Mouse (Mus musculus): ENCODE data around the gene Tbc1d9. TPM values are rescaled to one million over a fixed set of nuclear protein-coding genes. Genes with fewer than 3 reads are reported as not detected.

The Tbc1d9 gene
- polyA plus RNA-seq, 1 experiment: 5.4 TPM

DNA sequence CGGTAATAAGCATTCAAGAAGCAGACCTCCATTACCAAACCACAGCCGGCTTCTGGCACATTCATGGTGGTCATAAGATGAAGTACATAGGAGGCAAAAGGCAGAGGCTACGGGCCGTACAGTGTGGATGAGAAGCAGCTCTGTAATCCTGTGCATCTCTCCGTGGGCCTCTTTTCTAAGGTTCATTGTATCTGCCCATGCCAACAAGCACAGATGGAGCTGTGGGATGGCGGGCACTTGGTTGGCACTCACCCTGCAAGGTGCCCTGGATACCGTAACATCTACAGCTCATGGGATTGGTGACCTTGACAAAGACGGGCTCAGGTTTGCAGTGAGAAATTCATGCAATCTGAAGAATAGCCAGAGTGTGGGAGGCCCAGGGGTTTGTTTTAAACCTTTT lies 54.2 kb downstream of the Tbc1d9 start:
- Histone ChIP-seq H3K4me3 (ENCODE audit: insufficient read depth, low read length) (no peak overlapping the region), H3K4me1 (ENCODE audit: control insufficient read depth, insufficient read depth, low read length) (no peaks in the 10 kb centered on the region), H3K27ac (ENCODE audit: insufficient read depth, low read length) (no peak overlapping the region)
- no peak for TF ChIP-seq CTCF (IDR thresholded peaks at IDR 0.05; ENCODE audit: borderline replicate concordance, insufficient read depth, low read length)

DNA sequence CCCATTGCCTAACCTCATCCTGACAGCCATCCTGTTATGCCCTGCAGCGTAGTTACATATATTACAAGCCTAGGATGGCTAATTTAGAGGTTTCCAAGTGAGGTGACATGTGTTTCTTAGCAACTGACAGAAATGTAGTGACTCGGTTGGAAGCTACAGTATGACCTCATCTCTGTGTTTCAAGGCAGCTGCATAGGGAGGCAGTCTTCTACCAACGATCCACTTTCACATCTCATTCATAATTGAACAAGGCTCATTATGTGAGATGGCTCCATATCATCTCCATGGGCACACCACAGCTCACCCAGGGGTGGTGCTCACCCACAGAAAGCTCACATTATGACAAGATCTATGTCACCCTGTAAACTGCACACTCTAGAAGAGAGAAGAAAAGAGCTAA lies 55.6 kb downstream of the Tbc1d9 start:
- TF ChIP-seq POLR2A (IDR thresholded peaks at IDR 0.05; ENCODE audit: low read depth, low read length): no peak
- TF ChIP-seq CTCF (IDR thresholded peaks at IDR 0.05; ENCODE audit: borderline replicate concordance, insufficient read depth, low read length): no peak
- H3K27ac ChIP-seq (ENCODE audit: insufficient read depth, low read length): no peak overlapping the region
- H3K4me1 ChIP-seq (ENCODE audit: control insufficient read depth, insufficient read depth, low read length): no peaks in the 10 kb centered on the region
- no peak overlapping the region for H3K4me3 ChIP-seq (ENCODE audit: insufficient read depth, low read length)

DNA sequence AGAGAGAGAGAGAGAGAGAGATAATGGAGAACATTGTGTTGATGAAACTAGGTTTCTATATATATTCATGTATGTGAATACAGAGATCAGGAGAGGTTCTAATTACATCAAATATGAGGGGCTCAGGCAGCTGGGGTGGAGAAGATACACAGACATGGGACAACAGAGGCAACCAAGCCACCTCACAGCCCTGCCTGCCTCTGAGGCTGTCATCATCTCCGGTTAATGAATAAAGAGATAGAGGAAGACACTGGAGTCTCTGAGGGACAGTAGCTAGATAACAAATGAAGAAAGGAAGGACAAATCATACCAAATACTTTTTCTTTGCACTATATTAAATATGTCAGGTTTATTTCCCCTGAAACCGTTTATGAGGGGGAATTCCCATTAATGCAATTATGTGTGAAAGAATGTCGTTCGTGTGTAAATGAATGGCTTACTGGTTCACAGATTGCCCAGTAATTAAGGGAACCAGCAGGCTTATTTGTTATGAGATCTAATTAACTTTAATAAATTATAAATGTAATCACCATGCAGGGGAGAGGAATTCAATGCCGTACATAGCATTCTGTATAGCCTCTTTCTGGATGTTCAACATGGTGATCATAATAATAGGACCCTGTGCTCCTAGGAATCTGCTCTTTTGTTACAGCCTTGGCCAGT lies 59.7 kb downstream of the Tbc1d9 start:
- Histone ChIP-seq H3K27ac (ENCODE audit: insufficient read depth, low read length) (no peak overlapping the region), H3K4me3 (ENCODE audit: insufficient read depth, low read length) (no peak overlapping the region), H3K4me1 (ENCODE audit: control insufficient read depth, insufficient read depth, low read length) (no peaks in the 10 kb centered on the region)
- no peak for TF ChIP-seq POLR2A (IDR thresholded peaks at IDR 0.05; ENCODE audit: low read depth, low read length)
- no peak for TF ChIP-seq CTCF (IDR thresholded peaks at IDR 0.05; ENCODE audit: borderline replicate concordance, insufficient read depth, low read length)

DNA sequence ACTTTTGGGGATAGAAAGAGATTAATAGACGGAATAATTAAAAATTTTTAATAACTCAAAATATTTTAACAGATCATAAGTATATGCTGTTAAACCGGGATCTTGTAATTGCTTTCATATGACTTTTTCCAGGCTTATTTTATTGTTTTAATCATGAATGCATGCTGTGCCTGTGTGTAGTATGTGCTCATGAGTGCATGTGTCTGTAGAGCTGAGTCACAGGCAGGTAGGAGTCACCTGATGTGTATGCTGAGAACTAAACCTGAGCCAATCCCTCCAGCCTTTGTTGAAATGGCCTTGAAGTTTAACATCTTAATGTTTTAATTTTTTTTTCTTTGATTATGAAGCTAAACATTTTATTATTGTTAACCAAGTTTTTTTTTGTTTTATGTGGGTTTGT lies 60.4 kb downstream of the Tbc1d9 start:
- Histone ChIP-seq H3K4me3 (ENCODE audit: insufficient read depth, low read length) (no peak overlapping the region), H3K4me1 (ENCODE audit: control insufficient read depth, insufficient read depth, low read length) (no peaks in the 10 kb centered on the region), H3K27ac (ENCODE audit: insufficient read depth, low read length) (no peak overlapping the region)
- no peak for TF ChIP-seq POLR2A (IDR thresholded peaks at IDR 0.05; ENCODE audit: low read depth, low read length)
- no peak for TF ChIP-seq CTCF (IDR thresholded peaks at IDR 0.05; ENCODE audit: borderline replicate concordance, insufficient read depth, low read length)

DNA sequence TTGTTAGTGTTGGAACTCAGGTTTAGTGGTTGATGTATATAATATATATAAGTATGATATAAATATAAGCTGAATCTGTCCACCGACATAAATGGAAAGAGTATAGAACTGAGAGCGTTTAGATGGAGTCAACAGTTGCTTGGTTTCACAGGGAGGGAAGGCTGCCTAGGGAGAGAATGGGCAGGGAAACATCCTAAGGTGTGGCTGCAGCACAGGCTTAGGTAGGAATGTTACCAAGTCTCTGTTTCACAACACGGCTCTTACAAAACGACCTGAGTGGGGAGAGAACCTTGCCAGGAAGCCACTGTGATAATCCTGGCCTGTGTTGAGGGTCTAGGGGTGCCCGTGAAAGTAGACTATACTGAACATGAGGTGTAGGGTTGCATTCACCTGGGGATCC lies 62.2 kb downstream of the Tbc1d9 start:
- TF ChIP-seq POLR2A (IDR thresholded peaks at IDR 0.05; ENCODE audit: low read depth, low read length) (no peak), CTCF (IDR thresholded peaks at IDR 0.05; ENCODE audit: borderline replicate concordance, insufficient read depth, low read length) (no peak)
- no peak overlapping the region for H3K27ac ChIP-seq (ENCODE audit: insufficient read depth, low read length)
- no peaks in the 10 kb centered on the region for H3K4me1 ChIP-seq (ENCODE audit: control insufficient read depth, insufficient read depth, low read length)
- no peak overlapping the region for H3K4me3 ChIP-seq (ENCODE audit: insufficient read depth, low read length)

DNA sequence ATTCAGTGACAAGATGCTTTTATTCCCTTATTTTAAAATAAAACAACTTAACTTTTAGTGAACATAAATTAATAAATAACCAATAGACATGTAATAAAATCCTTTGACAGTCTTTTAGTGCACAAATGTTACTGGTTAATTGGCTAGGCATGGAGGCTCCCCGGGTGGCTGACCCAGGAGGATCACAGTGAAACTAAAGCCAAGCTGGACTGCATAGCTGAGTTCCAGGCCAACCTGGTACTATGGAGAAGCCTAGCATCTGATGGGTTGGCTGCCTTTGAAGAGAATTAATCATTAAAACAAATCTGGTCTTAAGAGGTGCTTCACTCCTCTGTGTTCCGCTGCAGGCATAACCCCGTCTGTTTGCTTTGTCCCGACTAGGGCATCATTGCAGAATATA lies 67.9 kb downstream of the Tbc1d9 start:
- Histone ChIP-seq H3K4me1 (ENCODE audit: control insufficient read depth, insufficient read depth, low read length) (no peaks in the 10 kb centered on the region), H3K27ac (ENCODE audit: insufficient read depth, low read length) (no peak overlapping the region), H3K4me3 (ENCODE audit: insufficient read depth, low read length) (no peak overlapping the region)
- TF ChIP-seq CTCF (IDR thresholded peaks at IDR 0.05; ENCODE audit: borderline replicate concordance, insufficient read depth, low read length): no peak
- no peak for TF ChIP-seq POLR2A (IDR thresholded peaks at IDR 0.05; ENCODE audit: low read depth, low read length)

DNA sequence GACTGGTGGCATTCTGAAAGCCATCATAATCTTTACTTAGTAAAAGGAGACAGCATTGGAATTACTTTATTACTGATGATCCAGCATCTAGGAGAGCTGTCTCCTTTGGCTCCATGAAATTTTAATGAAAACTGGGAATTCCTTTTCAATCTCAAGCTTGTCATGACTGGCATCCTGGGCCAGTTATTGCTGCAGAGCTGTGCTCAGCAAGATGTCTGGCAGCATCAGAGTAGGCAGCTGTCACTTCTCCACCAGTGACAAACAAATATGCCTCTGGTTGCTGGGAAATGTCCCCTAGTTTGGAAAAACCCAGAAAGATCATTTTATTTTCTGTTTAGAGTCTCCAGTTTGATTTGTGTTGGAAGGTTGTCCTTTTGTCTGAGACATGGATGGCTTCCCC lies 74.2 kb downstream of the Tbc1d9 start:
- H3K4me1 ChIP-seq (ENCODE audit: control insufficient read depth, insufficient read depth, low read length): no peaks in the 10 kb centered on the region
- H3K27ac ChIP-seq (ENCODE audit: insufficient read depth, low read length): no peak overlapping the region
- no peak overlapping the region for H3K4me3 ChIP-seq (ENCODE audit: insufficient read depth, low read length)
- TF ChIP-seq POLR2A (IDR thresholded peaks at IDR 0.05; ENCODE audit: low read depth, low read length) (no peak), CTCF (IDR thresholded peaks at IDR 0.05; ENCODE audit: borderline replicate concordance, insufficient read depth, low read length) (no peak)

DNA sequence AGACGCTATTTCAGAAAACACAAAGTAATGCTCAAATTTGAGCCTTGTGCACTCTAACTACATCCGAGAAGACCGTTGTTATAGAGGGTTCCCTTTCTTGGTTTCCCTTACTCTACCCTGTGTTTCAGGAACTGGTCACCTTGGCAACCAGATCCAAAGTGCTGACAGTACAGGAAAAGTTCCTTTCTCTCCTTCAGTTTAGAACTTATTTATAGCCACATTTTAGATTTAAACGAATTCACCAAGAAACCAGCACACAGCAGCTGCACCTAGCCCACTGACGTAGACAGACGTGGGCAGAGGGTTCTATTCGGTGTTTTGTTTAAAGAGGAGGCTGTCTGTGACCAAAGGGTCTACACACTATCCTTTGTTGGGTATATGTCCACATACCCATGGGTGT lies 79.0 kb downstream of the Tbc1d9 start:
- TF ChIP-seq POLR2A (IDR thresholded peaks at IDR 0.05; ENCODE audit: low read depth, low read length) (no peak), CTCF (IDR thresholded peaks at IDR 0.05; ENCODE audit: borderline replicate concordance, insufficient read depth, low read length) (no peak)
- Histone ChIP-seq H3K4me1 (ENCODE audit: control insufficient read depth, insufficient read depth, low read length) (no peaks in the 10 kb centered on the region), H3K4me3 (ENCODE audit: insufficient read depth, low read length) (no peak overlapping the region), H3K27ac (ENCODE audit: insufficient read depth, low read length) (no peak overlapping the region)

DNA sequence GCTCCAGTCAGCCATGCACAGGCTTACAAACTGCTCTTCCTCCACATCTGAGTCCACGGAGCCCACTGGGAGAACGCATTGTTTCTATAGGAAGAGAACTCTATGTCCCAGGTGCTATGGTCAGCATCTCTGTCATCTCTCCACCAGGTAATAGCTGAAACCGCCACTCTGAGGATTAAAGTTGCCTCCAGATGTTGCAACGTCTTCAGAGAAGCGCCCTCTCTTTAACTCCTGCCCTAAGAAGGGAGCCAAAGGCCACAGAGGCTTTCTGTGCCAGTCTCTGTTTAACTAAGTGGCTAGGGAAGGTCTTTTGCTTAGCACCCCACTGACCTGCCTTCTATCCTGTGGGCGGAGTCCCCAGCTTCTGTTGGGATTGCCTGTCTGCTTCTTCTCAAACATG lies 85.7 kb downstream of the Tbc1d9 start:
- TF ChIP-seq POLR2A (IDR thresholded peaks at IDR 0.05; ENCODE audit: low read depth, low read length): no peak
- TF ChIP-seq CTCF (IDR thresholded peaks at IDR 0.05; ENCODE audit: borderline replicate concordance, insufficient read depth, low read length): no peak
- Histone ChIP-seq H3K4me1 (ENCODE audit: control insufficient read depth, insufficient read depth, low read length) (no peaks in the 10 kb centered on the region), H3K4me3 (ENCODE audit: insufficient read depth, low read length) (no peak overlapping the region)

DNA sequence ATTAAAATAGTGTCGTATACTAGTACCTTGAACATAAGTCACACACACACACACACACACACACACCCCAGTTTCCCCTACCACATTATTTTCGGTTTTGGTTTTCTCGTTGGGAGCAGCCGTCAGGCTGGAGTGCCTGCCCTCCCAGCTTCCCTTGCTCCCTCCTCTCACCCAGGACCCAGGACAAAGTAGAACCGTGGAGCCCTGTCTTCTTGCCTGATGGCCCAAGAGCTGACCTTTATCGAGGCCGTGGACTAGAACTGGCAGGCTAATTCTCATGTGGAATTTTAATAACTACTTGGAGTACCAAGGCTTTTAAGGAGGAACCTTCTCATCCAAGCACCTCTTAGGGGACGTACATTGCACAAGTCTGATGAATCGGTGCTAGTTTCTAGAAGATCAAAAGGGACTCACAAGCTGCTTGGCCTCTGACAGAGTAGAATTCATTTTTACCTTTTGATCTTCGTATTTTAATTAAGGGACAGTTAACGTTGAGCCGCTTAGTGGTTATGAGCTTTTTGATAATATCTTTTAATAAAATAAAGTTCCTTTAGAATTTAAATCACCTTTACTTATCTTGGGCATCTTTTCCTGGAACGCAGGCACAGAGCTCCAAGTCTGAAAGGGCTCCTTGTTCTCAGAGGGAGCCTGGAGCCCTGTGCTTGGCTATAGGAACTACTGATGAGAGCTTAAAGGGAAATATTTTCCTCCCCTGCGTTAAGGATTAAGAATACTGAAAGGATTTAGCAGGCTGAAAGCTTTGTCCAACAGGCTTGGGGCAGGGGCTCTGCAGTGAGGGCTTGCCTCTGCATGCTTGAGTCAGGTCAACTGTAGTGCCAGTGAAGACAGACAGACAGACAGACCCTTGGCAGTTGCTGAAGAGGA lies 86.5 kb downstream of the Tbc1d9 start:
- Histone ChIP-seq H3K4me1 (ENCODE audit: control insufficient read depth, insufficient read depth, low read length) (no peaks in the 10 kb centered on the region), H3K27ac (ENCODE audit: insufficient read depth, low read length) (no peak overlapping the region), H3K4me3 (ENCODE audit: insufficient read depth, low read length) (no peak overlapping the region)
- TF ChIP-seq POLR2A (IDR thresholded peaks at IDR 0.05; ENCODE audit: low read depth, low read length): no peak

More for the DNA sequence above, 85.7 kb downstream of the Tbc1d9 start:
- no peak overlapping the region for H3K27ac ChIP-seq (ENCODE audit: insufficient read depth, low read length)
